Mouse (Mus musculus) hindbrain, embryonic 14.5 days (tissue): Measurements from ENCODE around the gene Kcnq1. TPM values are rescaled to one million over a fixed set of nuclear protein-coding genes. Genes with fewer than 3 reads are reported as not detected.

Source experiments
- ATAC-seq: fragments of 200-750 bp; cut with Nextera tagmentation; 2 replicates; pipeline ENCODE4 v1.8.0; 2017; ENCODE audit warnings: moderate number of reproducible peaks, mild to moderate bottlenecking, moderate TSS enrichment, moderate library complexity; ENCODE audit not compliant: low FRiP score
- DNase-seq: peaks from one replicate; pipeline ENCODE4 v3.0.0-alpha.2; 2015; ENCODE audit warnings: low spot score
- H3K27ac ChIP-seq: fragments of 300-500 bp; sonication (generic); 2 replicates; pipeline ENCODE4 v1.5.1; 2014; ENCODE audit warnings: mild to moderate bottlenecking, moderate library complexity
- H3K27me3 ChIP-seq: fragments of 300-500 bp; sonication (generic); 2 replicates; pipeline ENCODE4 v1.6.1; 2014; ENCODE audit warnings: mild to moderate bottlenecking, low read length, mixed read lengths; ENCODE audit not compliant: control insufficient read depth, insufficient read depth
- H3K36me3 ChIP-seq: fragments of 300-500 bp; sonication (generic); replicated peaks from 2 replicates; pipeline ENCODE4 v1.6.1; 2014; ENCODE audit not compliant: control insufficient read depth, insufficient read depth
- H3K4me1 ChIP-seq: fragments of 300-500 bp; sonication (generic); replicated peaks from 2 replicates; pipeline ENCODE4 v1.6.1; 2014; ENCODE audit warnings: antibody characterized with exemption, low read length, mixed read lengths; ENCODE audit not compliant: control insufficient read depth, insufficient read depth
- H3K4me2 ChIP-seq: fragments of 300-500 bp; sonication (generic); replicated peaks from 2 replicates; pipeline ENCODE4 v1.6.1; 2014; ENCODE audit warnings: mild to moderate bottlenecking, moderate library complexity
- H3K4me3 ChIP-seq: fragments of 300-500 bp; sonication (generic); replicated peaks from 2 replicates; pipeline ENCODE4 v1.5.1; 2014; ENCODE audit warnings: mild to moderate bottlenecking, low read length
- H3K9ac ChIP-seq: fragments of 300-500 bp; sonication (generic); 2 replicates; pipeline ENCODE4 v1.6.1; 2014
- H3K9me3 ChIP-seq: fragments of 300-500 bp; sonication (generic); 2 replicates; pipeline ENCODE4 v1.6.1; 2016; ENCODE audit warnings: low read length; ENCODE audit not compliant: control insufficient read depth
- WGBS: fragments of 180-500 bp; shearing (Covaris S2); extraction: QIAGEN DNeasy Blood & Tissue Kit; methylation state at CpG from one replicate; pipeline ENCODE4 v1.1.7; 2014; 5-methylcytosine and 5-hydroxymethylcytosine counted together
- polyA plus RNA-seq: library from polyadenylated mRNA; unstranded; fragments of >200 nt; fragmentation: Nextera tagmentation; extraction: Ambion mirVana; gene quantifications from 2 replicates; pipeline ENCODE4 v1.2.1, GENCODE M21; 2014

The Kcnq1 gene
- polyA plus RNA-seq, 1 experiment from 2014 or later: 0.94 TPM

- H3K4me3 ChIP-seq: no peak overlapping the region
- DNase-seq (no peak), ATAC-seq (0 out of 2 replicates have a peak, but pooled peaks have one; percentile 24)
- H3K27me3 ChIP-seq: no peaks in the 10 kb centered on the region
- no peaks in the 10 kb centered on the region for H3K9me3 ChIP-seq
- no peaks in the 10 kb centered on the region for H3K36me3 ChIP-seq
- H3K4me2 ChIP-seq: no peak overlapping the region
- H3K27ac ChIP-seq: no peak overlapping the region
- 36% methylated on average over 2 of the region's 2 CpGs for WGBS
- 0 out of 2 replicates have a peak, but pooled peaks cover 8% of the 10 kb centered on the region for H3K4me1 ChIP-seq
- no peak overlapping the region for H3K9ac ChIP-seq
Measured at GRCm38 (mm10) chr7:143178831-143179230, 72.7 kb downstream of the Kcnq1 start.

- DNase-seq (peak; percentile 47), ATAC-seq (peak; percentile 66)
- Histone ChIP-seq H3K4me1 (no peaks in the 10 kb centered on the region), H3K36me3 (no peaks in the 10 kb centered on the region), H3K27ac (no peak overlapping the region), H3K4me2 (no peak overlapping the region), H3K27me3 (no peaks in the 10 kb centered on the region), H3K9ac (no peak overlapping the region), H3K4me3 (no peak overlapping the region), H3K9me3 (no peaks in the 10 kb centered on the region)
- 57% methylated on average over 3 of the region's 3 CpGs for WGBS
Measured at GRCm38 (mm10) chr7:143180761-143181160, 74.6 kb downstream of the Kcnq1 start.

- WGBS: 92% methylated on average over 4 of the region's 4 CpGs
Measured at GRCm38 (mm10) chr7:143181311-143181710, 75.1 kb downstream of the Kcnq1 start.

GRCm38 (mm10) chr7:143185506-143185905, 79.3 kb downstream of the Kcnq1 start:
- DNase-seq (no peak), ATAC-seq (no peak)
- Histone ChIP-seq H3K4me1 (no peaks in the 10 kb centered on the region), H3K36me3 (no peaks in the 10 kb centered on the region), H3K4me3 (no peak overlapping the region), H3K4me2 (no peak overlapping the region), H3K27me3 (no peaks in the 10 kb centered on the region), H3K9me3 (no peaks in the 10 kb centered on the region), H3K27ac (no peak overlapping the region), H3K9ac (no peak overlapping the region)
- 78% methylated on average over 6 of the region's 6 CpGs for WGBS

More at GRCm38 (mm10) chr7:143181311-143181710, 75.1 kb downstream of the Kcnq1 start:
- H3K27me3 ChIP-seq: no peaks in the 10 kb centered on the region
- no peak overlapping the region for H3K27ac ChIP-seq
- no peak overlapping the region for H3K4me2 ChIP-seq
- no peak overlapping the region for H3K9ac ChIP-seq
- DNase-seq: no peak
- H3K4me3 ChIP-seq: no peak overlapping the region
- H3K4me1 ChIP-seq: no peaks in the 10 kb centered on the region
- H3K9me3 ChIP-seq: no peaks in the 10 kb centered on the region
- H3K36me3 ChIP-seq: no peaks in the 10 kb centered on the region
- ATAC-seq: no peak

- no peaks in the 10 kb centered on the region for H3K9me3 ChIP-seq
- no peaks in the 10 kb centered on the region for H3K36me3 ChIP-seq
- peak; percentile 48; the same call in 1 of the 2 replicates for ATAC-seq
- 81% methylated on average over 10 of the region's 10 CpGs for WGBS
- H3K4me2 ChIP-seq: no peak overlapping the region
- H3K4me1 ChIP-seq: no peaks in the 10 kb centered on the region
- no peaks in the 10 kb centered on the region for H3K27me3 ChIP-seq
- H3K27ac ChIP-seq: no peak overlapping the region
- no peak for DNase-seq
- H3K9ac ChIP-seq: no peak overlapping the region
- H3K4me3 ChIP-seq: no peak overlapping the region
Measured at GRCm38 (mm10) chr7:143186378-143186777, 80.2 kb downstream of the Kcnq1 start.

- WGBS: 92% methylated on average over 3 of the region's 3 CpGs
- no peak overlapping the region for H3K27ac ChIP-seq
- DNase-seq: no peak
- no peak overlapping the region for H3K4me2 ChIP-seq
- H3K9me3 ChIP-seq: no peaks in the 10 kb centered on the region
- no peaks in the 10 kb centered on the region for H3K27me3 ChIP-seq
- ATAC-seq: no peak
- H3K9ac ChIP-seq: no peak overlapping the region
- H3K36me3 ChIP-seq: no peaks in the 10 kb centered on the region
- H3K4me3 ChIP-seq: no peak overlapping the region
- no peaks in the 10 kb centered on the region for H3K4me1 ChIP-seq
Measured at GRCm38 (mm10) chr7:143187181-143187580, 81.0 kb downstream of the Kcnq1 start.

GRCm38 (mm10) chr7:143188589-143188988, 82.4 kb downstream of the Kcnq1 start:
- DNase-seq: no peak
- 88% methylated on average over 2 of the region's 2 CpGs for WGBS
- no peak overlapping the region for H3K4me2 ChIP-seq

GRCm38 (mm10) chr7:143189965-143190722, 84.0 kb downstream of the Kcnq1 start:
- H3K27me3 ChIP-seq: no peaks in the 10 kb centered on the region
- 95% methylated on average over 3 of the region's 3 CpGs for WGBS
- H3K36me3 ChIP-seq: no peaks in the 10 kb centered on the region

More at GRCm38 (mm10) chr7:143188589-143188988, 82.4 kb downstream of the Kcnq1 start:
- no peaks in the 10 kb centered on the region for H3K4me1 ChIP-seq
- H3K9ac ChIP-seq: no peak overlapping the region
- no peaks in the 10 kb centered on the region for H3K9me3 ChIP-seq
- ATAC-seq: no peak
- H3K27ac ChIP-seq: no peak overlapping the region
- H3K27me3 ChIP-seq: no peaks in the 10 kb centered on the region
- no peak overlapping the region for H3K4me3 ChIP-seq
- H3K36me3 ChIP-seq: no peaks in the 10 kb centered on the region

GRCm38 (mm10) chr7:143190911-143191310, 84.7 kb downstream of the Kcnq1 start:
- Histone ChIP-seq H3K36me3 (no peaks in the 10 kb centered on the region), H3K4me3 (no peak overlapping the region), H3K9me3 (no peaks in the 10 kb centered on the region), H3K4me1 (no peaks in the 10 kb centered on the region), H3K9ac (no peak overlapping the region), H3K27ac (no peak overlapping the region), H3K4me2 (no peak overlapping the region), H3K27me3 (no peaks in the 10 kb centered on the region)
- ATAC-seq (no peak), DNase-seq (no peak)
- 78% methylated on average over 5 of the region's 5 CpGs for WGBS

More at GRCm38 (mm10) chr7:143189965-143190722, 84.0 kb downstream of the Kcnq1 start:
- no peak overlapping the region for H3K4me3 ChIP-seq
- H3K4me2 ChIP-seq: no peak overlapping the region
- ATAC-seq (no peak), DNase-seq (no peak)
- H3K9ac ChIP-seq: no peak overlapping the region
- H3K9me3 ChIP-seq: no peaks in the 10 kb centered on the region
- no peaks in the 10 kb centered on the region for H3K4me1 ChIP-seq
- H3K27ac ChIP-seq: no peak overlapping the region
